Mouse (Mus musculus) heart, embryonic 14.5 days (tissue): ENCODE measurements around the gene Gm5129. TPM values are rescaled to one million over a fixed set of nuclear protein-coding genes. Genes with fewer than 3 reads are reported as not detected.
"Not testable (repeated sequence)": the region's sequence is repeated elsewhere in the genome, so short reads cannot be mapped to it uniquely, and the experiment has no call there.

Source experiments
- ATAC-seq: fragments of 200-750 bp; cut with Nextera tagmentation; 2 replicates; pipeline ENCODE4 v1.8.0; 2017; ENCODE audit warnings: low read depth, moderate TSS enrichment; ENCODE audit not compliant: insufficient number of reproducible peaks, insufficient read depth, low FRiP score
- H3K27ac ChIP-seq, 2 experiments: fragments of 200-500 bp in 1 of 2; fragments of 300-500 bp in 1 of 2; sonication (generic) in 1 of 2; replicated peaks in 1 of 2; 2 replicates each; pipeline ENCODE4 v1.5.1; 2012 to 2014; ENCODE audit warnings: low read depth in 2 of 2, low read length in 2 of 2, control low read depth in 1 of 2, mild to moderate bottlenecking in 1 of 2, mixed read lengths in 1 of 2; ENCODE audit not compliant: control insufficient read depth in 1 of 2, insufficient read depth in 1 of 2
- H3K27me3 ChIP-seq: fragments of 300-500 bp; sonication (generic); 2 replicates; pipeline ENCODE4 v1.6.1; 2014; ENCODE audit warnings: mild to moderate bottlenecking, low read length, control low read depth; ENCODE audit not compliant: control insufficient read depth, insufficient read depth
- H3K36me3 ChIP-seq: fragments of 300-500 bp; sonication (generic); 2 replicates; pipeline ENCODE4 v1.6.1; 2014; ENCODE audit warnings: mild to moderate bottlenecking, control low read depth, low read length, mixed read lengths; ENCODE audit not compliant: control insufficient read depth, insufficient read depth
- H3K4me1 ChIP-seq, 2 experiments: fragments of 200-500 bp in 1 of 2; fragments of 300-500 bp in 1 of 2; sonication (generic) in 1 of 2; 2 replicates each; pipeline ENCODE4 v1.6.1; 2012 to 2014; ENCODE audit warnings: low read length in 2 of 2, control low read depth in 1 of 2, mixed read lengths in 1 of 2; ENCODE audit not compliant: control insufficient read depth in 2 of 2, insufficient read depth in 2 of 2
- H3K4me2 ChIP-seq: fragments of 300-500 bp; sonication (generic); 2 replicates; pipeline ENCODE4 v1.6.1; 2014; ENCODE audit warnings: mild to moderate bottlenecking, low read length
- H3K4me3 ChIP-seq, 2 experiments: fragments of 200-500 bp in 1 of 2; fragments of 300-500 bp in 1 of 2; sonication (generic) in 1 of 2; 2 replicates each; pipeline ENCODE4 v1.5.1; 2012 to 2014; ENCODE audit warnings: low read length in 2 of 2, mild to moderate bottlenecking in 2 of 2, control low read depth in 1 of 2, low read depth in 1 of 2, moderate library complexity in 1 of 2; ENCODE audit not compliant: control insufficient read depth in 1 of 2, insufficient read depth in 1 of 2
- H3K9ac ChIP-seq: fragments of 300-500 bp; sonication (generic); 2 replicates; pipeline ENCODE4 v1.6.1; 2014; ENCODE audit warnings: mild to moderate bottlenecking, low read length
- H3K9me3 ChIP-seq: fragments of 300-500 bp; sonication (generic); 2 replicates; pipeline ENCODE4 v1.6.1; 2016; ENCODE audit warnings: low read length, control low read depth; ENCODE audit not compliant: control insufficient read depth
- WGBS: fragments of 180-500 bp; shearing (Covaris S2); extraction: QIAGEN DNeasy Blood & Tissue Kit; methylation state at CpG from one replicate; pipeline ENCODE4 v1.1.7; 2014; 5-methylcytosine and 5-hydroxymethylcytosine counted together
- polyA plus RNA-seq: library from polyadenylated mRNA; unstranded; fragments of >200 nt; fragmentation: Nextera tagmentation; extraction: Ambion mirVana; gene quantifications from 2 replicates; pipeline ENCODE4 v1.2.1, GENCODE M21; 2014

Gm5129 gene
- polyA plus RNA-seq, 1 experiment from 2014 or later, result not detected

DNA sequence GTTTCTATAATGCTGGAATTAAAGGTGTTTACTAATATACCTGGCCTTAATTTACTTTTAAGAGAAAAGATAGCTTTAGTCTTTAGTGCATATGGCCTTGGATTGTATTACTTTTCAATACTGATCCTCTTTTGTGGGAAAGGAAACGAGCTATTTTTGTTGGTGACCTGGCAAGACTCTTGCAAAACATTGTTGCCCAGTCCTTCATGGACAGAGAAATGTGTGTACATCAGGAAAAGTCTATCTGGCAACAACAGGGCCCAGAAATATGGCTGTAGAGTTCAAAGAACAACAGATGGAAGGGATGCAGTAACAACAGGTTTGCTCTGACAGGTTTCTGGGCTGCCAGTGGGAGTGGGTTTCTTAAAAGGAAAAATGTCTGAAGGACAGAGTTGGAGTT lies 4.9 kb upstream of the Gm5129 start:
- ATAC-seq, result no peak

GRCm38 (mm10) chr5:29738076-29738475 lies 2.3 kb upstream of the Gm5129 start:
- no peak overlapping the region for H3K4me3 ChIP-seq
- H3K36me3 ChIP-seq, result 0 out of 2 replicates have a peak, but pooled peaks cover 9% of the 10 kb centered on the region
- H3K4me2 ChIP-seq, result no peak overlapping the region
- WGBS, result 86% methylated on average over 4 of the region's 4 CpGs
- H3K9me3 ChIP-seq, result no peaks in the 10 kb centered on the region
- H3K4me1 ChIP-seq, result peaks cover 4 to 34% of the 10 kb centered on the region in 2 experiments
- no peak overlapping the region for H3K27ac ChIP-seq
- no peak for ATAC-seq
- no peaks in the 10 kb centered on the region for H3K27me3 ChIP-seq
- H3K9ac ChIP-seq, result no peak overlapping the region

More for the DNA sequence above, 4.9 kb upstream of the Gm5129 start:
- Histone ChIP-seq H3K4me1 (peaks cover 4 to 30% of the 10 kb centered on the region in 2 experiments), H3K9me3 (no peaks in the 10 kb centered on the region), H3K4me3 (no peak overlapping the region), H3K36me3 (0 out of 2 replicates have a peak, but pooled peaks cover 9% of the 10 kb centered on the region), H3K27ac (peak overlapping the region in 1 of 2 experiments; percentile 37; a peak in 1 of 4 replicates), H3K27me3 (no peaks in the 10 kb centered on the region), H3K9ac (peak overlapping the region; percentile 21), H3K4me2 (no peak overlapping the region)
- WGBS, result 68% methylated on average over 1 of the region's 1 CpGs

DNA sequence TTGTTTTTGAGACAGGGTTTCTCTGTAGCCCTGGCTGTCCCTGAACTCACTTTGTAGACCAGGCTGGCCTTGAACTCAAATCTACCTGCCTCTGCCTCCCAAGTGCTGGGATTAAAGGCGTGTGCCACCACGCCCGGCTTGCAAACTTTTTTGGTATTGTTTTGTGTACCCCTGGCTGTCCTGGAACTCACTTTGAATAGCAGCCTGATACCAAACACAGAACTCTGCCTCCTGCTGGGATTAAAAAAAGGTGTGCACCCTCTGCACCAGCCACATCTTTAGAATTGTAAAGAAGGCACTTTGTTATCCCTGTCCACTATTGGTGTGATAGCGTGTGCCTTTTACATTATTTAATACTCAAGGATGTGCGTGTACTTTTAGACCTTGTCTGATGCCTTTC lies 1.7 kb upstream of the Gm5129 start:
- Histone ChIP-seq H3K9me3 (no peaks in the 10 kb centered on the region), H3K4me2 (peak overlapping the region; percentile 88), H3K36me3 (0 out of 2 replicates have a peak, but pooled peaks cover 3% of the 10 kb centered on the region), H3K27me3 (no peaks in the 10 kb centered on the region), H3K4me1 (peaks cover 4 to 34% of the 10 kb centered on the region in 2 experiments), H3K4me3 (peak overlapping the region in 1 of 2 experiments; percentile 93; a peak in 1 of 4 replicates), H3K9ac (no peak overlapping the region), H3K27ac (no peak overlapping the region)
- no peak for ATAC-seq
- 86% methylated on average over 5 of the region's 5 CpGs for WGBS

GRCm38 (mm10) chr5:29736942-29737341 lies 1.2 kb upstream of the Gm5129 start:
- Histone ChIP-seq H3K27me3 (no peaks in the 10 kb centered on the region), H3K4me3 (peak overlapping the region; percentile 66 to 93), H3K36me3 (no peaks in the 10 kb centered on the region), H3K9ac (peak overlapping the region; percentile 97), H3K4me1 (peaks cover 4 to 34% of the 10 kb centered on the region in 2 experiments), H3K4me2 (peak overlapping the region; percentile 88), H3K9me3 (no peaks in the 10 kb centered on the region), H3K27ac (no peak overlapping the region)
- 53% methylated on average over 9 of the region's 9 CpGs for WGBS
- no peak for ATAC-seq

DNA sequence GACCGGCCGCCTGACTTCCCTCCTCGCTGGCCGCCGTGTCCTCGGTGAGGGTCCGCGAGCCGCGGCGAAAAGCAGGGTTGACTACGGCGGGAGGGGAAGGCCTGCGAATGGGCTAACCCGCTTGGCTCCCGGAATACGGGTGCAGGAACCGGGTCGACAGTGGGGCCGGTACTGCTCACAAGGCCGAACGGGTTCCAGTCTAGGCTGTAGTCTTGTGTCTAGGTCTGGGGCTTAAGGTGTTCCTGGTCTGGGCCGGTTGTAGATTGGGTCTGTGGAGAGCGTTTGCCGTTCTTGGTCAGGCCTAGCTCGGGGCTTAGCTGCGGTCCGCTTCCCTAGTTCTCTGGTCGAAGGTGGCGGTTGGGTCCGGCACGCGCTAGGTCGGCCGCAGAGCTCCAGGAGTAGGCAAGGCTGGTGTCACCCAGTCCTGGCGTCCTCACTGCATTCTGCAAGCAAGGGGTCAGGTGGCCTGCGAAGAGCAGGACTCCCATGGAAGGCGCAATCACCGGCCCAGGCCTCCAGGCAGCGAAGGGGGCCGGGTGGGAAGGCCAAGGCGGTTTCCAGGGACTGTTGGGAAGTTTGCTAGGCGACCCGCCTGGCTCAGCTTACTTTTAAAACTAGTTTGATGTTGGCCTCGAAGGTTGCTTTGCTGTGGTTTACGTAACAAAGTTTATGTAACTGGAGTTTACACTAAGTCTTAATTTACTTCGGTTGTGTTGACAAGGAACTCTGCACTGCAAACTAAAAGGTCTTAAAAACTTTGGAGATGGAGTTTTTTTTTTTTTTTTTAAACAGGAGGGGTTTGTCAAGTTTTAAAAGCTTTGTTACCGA lies 551 bp upstream of the Gm5129 start:
- ATAC-seq, result peak; percentile 57
- no peaks in the 10 kb centered on the region for H3K9me3 ChIP-seq
- no peaks in the 10 kb centered on the region for H3K36me3 ChIP-seq
- H3K27ac ChIP-seq, result peak overlapping the region; percentile 98
- H3K4me3 ChIP-seq, result peak overlapping the region; percentile 66 to 93
- peaks cover 2 to 31% of the 10 kb centered on the region in 2 experiments for H3K4me1 ChIP-seq
- peak overlapping the region; percentile 88 for H3K4me2 ChIP-seq
- 1% methylated on average over 48 of the region's 48 CpGs for WGBS
- no peaks in the 10 kb centered on the region for H3K27me3 ChIP-seq
- peak overlapping the region; percentile 97 for H3K9ac ChIP-seq

DNA sequence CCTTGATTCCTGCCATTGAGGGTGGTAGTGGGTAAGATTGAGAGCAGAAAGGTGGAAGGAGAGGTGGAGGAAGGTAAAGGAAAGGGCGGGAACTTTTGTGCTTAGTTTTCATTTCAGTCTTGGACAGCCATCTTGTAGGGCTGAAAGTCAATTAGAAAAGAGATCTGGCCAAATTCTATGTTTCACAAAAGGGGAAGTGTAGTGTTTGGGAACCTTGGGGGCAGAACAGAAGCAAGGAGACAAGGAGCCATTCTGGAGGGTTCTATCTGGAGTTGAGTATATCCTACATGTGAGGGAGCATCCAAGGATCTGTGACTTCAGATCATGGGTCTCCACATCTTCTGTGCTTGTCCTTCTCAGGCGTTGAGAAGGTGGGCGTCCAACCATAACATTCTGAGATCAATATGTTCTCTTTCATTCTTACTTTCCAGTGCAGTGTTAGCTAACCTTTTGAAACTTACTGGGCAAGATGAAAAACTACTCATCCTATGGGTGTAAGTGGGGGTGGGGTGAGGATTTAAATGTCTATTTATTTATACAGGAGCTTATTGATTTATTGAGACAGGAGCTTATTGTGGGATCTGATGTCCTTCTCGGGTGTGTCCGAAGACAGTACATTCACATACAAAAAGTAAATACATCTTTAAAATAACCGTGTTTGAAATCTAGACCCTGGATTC lies 765 bp downstream of the Gm5129 start:
- peak overlapping the region; percentile 97 for H3K9ac ChIP-seq
- ATAC-seq, result no peak

DNA sequence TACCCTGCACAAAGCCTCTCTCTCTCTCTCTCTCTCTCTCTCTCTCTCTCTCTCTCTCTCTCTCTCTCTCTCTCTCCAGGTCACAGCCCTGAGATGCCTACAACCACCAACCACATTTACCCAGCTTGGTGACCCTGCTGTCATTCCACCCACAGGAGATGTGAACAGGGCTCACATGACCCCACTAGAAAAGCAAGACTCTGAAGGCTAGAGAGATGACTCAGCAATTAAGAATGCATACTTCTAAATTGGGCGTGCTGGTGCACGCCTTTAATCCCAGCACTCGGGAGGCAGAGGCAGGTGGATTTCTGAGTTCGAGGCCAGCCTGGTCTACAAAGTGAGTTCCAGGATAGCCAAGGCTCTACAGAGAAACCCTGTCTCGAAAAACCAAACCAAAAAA lies 9.7 kb downstream of the Gm5129 start:
- H3K4me1 ChIP-seq, result not testable (repeated sequence)
- 72% methylated on average over 5 of the region's 5 CpGs for WGBS

More for the DNA sequence above, 765 bp downstream of the Gm5129 start:
- Histone ChIP-seq H3K36me3 (no peaks in the 10 kb centered on the region), H3K4me1 (peaks cover 0 to 19% of the 10 kb centered on the region in 2 experiments; a peak in 2 of 4 replicates), H3K4me3 (peak overlapping the region; percentile 66 to 93), H3K27me3 (no peaks in the 10 kb centered on the region), H3K9me3 (no peaks in the 10 kb centered on the region), H3K27ac (peak overlapping the region; percentile 98), H3K4me2 (peak overlapping the region; percentile 88)
- WGBS, result 46% methylated on average over 6 of the region's 6 CpGs

More for the DNA sequence above, 9.7 kb downstream of the Gm5129 start:
- ATAC-seq, H3K36me3 ChIP-seq, H3K9me3 ChIP-seq, H3K27ac ChIP-seq, H3K4me2 ChIP-seq, H3K4me3 ChIP-seq, H3K27me3 ChIP-seq, H3K9ac ChIP-seq: not testable (repeated sequence)
